Mouse (Mus musculus) liver, embryonic 13.5 days (tissue): ENCODE measurements around the gene Omd. TPM values are rescaled to one million over a fixed set of nuclear protein-coding genes. Genes with fewer than 3 reads are reported as not detected.

Source experiments
- ATAC-seq: fragments of 200-750 bp; cut with Nextera tagmentation; 2 replicates; pipeline ENCODE4 v1.8.0; 2017; ENCODE audit warnings: low read depth, mild to moderate bottlenecking, moderate number of reproducible peaks, moderate library complexity
- DNase-seq: peaks from one replicate; pipeline ENCODE4 v3.0.0; 2022
- H3K27ac ChIP-seq: fragments of 300-500 bp; sonication (generic); 2 replicates; pipeline ENCODE4 v1.5.1; 2015; ENCODE audit warnings: moderate library complexity, mild to moderate bottlenecking, inconsistent platforms
- H3K27me3 ChIP-seq: fragments of 300-500 bp; sonication (generic); 2 replicates; pipeline ENCODE4 v1.6.1; 2015; ENCODE audit warnings: mild to moderate bottlenecking, inconsistent platforms
- H3K36me3 ChIP-seq: fragments of 300-500 bp; sonication (generic); 2 replicates; pipeline ENCODE4 v1.6.1; 2015; ENCODE audit warnings: mild to moderate bottlenecking, inconsistent platforms
- H3K4me1 ChIP-seq: fragments of 300-500 bp; sonication (generic); replicated peaks from 2 replicates; pipeline ENCODE4 v1.6.1; 2015; ENCODE audit warnings: inconsistent platforms
- H3K4me2 ChIP-seq: fragments of 300-500 bp; sonication (generic); 2 replicates; pipeline ENCODE4 v1.6.1; 2015; ENCODE audit warnings: inconsistent platforms, mild to moderate bottlenecking, moderate library complexity
- H3K4me3 ChIP-seq: fragments of 300-500 bp; sonication (generic); replicated peaks from 2 replicates; pipeline ENCODE4 v1.5.1; 2015; ENCODE audit warnings: mild to moderate bottlenecking, inconsistent platforms
- H3K9ac ChIP-seq: fragments of 300-500 bp; sonication (generic); 2 replicates; pipeline ENCODE4 v1.6.1; 2015; ENCODE audit warnings: mild to moderate bottlenecking, inconsistent platforms
- H3K9me3 ChIP-seq: fragments of 300-500 bp; sonication (generic); replicated peaks from 2 replicates; pipeline ENCODE4 v1.6.1; 2016; ENCODE audit warnings: inconsistent platforms
- WGBS: fragments of 180-500 bp; shearing (Covaris S2); methylation state at CpG from one replicate; pipeline ENCODE4 v1.1.7; 2015; ENCODE audit not compliant: insufficient replicate concordance; 5-methylcytosine and 5-hydroxymethylcytosine counted together
- polyA plus RNA-seq: library from polyadenylated mRNA; unstranded; fragments of >200 nt; fragmentation: Nextera tagmentation; extraction: Ambion mirVana; gene quantifications from 2 replicates; pipeline ENCODE4 v1.2.1, GENCODE M21; 2015

Omd gene
- polyA plus RNA-seq, 1 experiment from 2014 or later, result 0.53 TPM

DNA sequence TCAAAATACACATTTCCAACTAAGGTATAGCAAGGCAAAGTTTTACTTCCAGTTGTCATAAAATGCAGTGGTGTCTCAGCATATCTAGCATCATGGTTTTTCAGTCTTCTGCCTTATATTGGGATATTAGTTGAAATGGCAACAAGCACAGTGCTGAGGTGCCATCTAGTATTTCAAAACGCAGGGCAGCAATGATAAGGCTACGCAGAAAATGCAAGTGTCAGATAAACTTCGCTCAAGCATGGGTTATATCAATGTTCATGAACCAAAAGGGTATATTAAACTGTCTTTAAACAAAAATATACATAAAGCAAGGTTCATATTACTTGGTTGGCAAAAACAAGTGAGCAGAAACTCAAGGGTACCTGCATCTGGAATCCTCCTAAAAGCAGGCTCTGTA is 34.8 kb downstream of the Omd start:
- peak overlapping the region; percentile 72 for H3K27ac ChIP-seq
- H3K9me3 ChIP-seq, result no peaks in the 10 kb centered on the region
- H3K4me1 ChIP-seq, result peaks cover 39% of the 10 kb centered on the region
- H3K9ac ChIP-seq, result no peak overlapping the region
- H3K36me3 ChIP-seq, result no peaks in the 10 kb centered on the region
- peak overlapping the region; percentile 41 for H3K4me2 ChIP-seq
- 25% methylated on average over 3 of the region's 3 CpGs for WGBS
- ATAC-seq (peak; percentile 87), DNase-seq (peak; percentile 28)
- no peak overlapping the region for H3K4me3 ChIP-seq
- no peaks in the 10 kb centered on the region for H3K27me3 ChIP-seq

DNA sequence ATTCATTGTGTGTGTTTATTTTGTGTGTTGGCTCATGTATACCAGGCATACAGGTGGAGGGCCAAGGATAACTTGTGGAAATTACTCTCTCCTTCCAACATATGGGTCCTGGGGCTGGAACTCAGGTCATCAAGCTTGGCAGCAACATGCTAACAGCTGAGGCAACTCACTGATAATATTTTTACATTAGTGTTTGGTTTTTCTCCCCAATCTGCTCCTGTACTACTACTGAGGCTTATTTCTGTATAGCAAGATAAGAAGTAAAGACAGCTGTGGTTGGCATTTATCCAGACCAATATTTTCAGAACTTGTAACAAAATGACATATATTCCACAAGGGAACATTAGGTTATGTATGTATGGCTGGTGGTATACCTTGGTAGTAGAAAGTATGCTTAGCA is 36.1 kb downstream of the Omd start:
- H3K9ac ChIP-seq, result no peak overlapping the region
- no peak overlapping the region for H3K4me2 ChIP-seq
- no peaks in the 10 kb centered on the region for H3K9me3 ChIP-seq
- peak overlapping the region; percentile 39; the same call in 1 of the 2 replicates for H3K27ac ChIP-seq
- no peak overlapping the region for H3K4me3 ChIP-seq
- no peaks in the 10 kb centered on the region for H3K36me3 ChIP-seq
- DNase-seq (no peak), ATAC-seq (peak; percentile 59; the same call in 1 of the 2 replicates)
- no peaks in the 10 kb centered on the region for H3K27me3 ChIP-seq
- peaks cover 39% of the 10 kb centered on the region for H3K4me1 ChIP-seq

DNA sequence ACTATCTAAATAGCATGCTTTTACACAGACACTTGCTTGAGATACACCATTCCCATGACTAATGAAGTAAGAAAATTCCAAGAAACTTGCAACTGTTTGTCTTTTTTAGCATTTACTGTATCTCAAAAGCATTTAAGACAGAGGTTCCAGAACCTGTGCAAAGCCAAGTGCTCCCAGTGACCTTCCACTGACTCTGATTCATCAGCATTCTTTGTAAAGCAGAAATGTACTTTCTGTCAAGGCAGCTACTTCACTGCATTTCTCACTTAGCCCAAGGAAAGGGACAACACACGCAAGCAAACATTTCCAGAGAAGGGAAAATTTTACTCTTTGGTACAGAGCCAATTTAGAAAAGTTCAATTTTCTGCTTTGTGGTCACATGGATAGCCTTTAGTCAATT is 41.0 kb downstream of the Omd start:
- Histone ChIP-seq H3K27ac (no peak overlapping the region), H3K36me3 (no peaks in the 10 kb centered on the region), H3K4me1 (peaks cover 18% of the 10 kb centered on the region), H3K9me3 (no peaks in the 10 kb centered on the region), H3K9ac (no peak overlapping the region), H3K4me2 (no peak overlapping the region), H3K27me3 (no peaks in the 10 kb centered on the region), H3K4me3 (no peak overlapping the region)
- 79% methylated on average over 1 of the region's 1 CpGs for WGBS
- DNase-seq, result no peak
- ATAC-seq, result no peak

DNA sequence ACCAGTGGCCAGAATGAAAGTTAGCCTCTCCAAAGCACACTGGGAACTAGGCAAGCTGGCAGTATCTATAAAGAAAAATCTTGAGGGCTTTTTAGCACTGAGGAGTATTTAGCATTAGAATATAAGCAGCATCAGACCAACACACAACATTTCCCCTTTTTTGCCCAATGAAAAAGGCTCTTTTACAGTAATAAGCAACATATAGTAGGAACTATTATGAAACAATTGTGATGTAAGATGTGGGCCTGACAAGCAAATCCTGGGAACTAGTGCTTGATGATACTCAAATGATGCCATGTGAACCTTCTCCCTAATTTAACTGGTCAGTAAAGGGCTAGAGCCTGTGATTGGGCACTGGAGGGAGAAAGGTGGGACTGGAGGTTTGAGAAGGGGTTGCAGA is 45.9 kb downstream of the Omd start:
- Histone ChIP-seq H3K9ac (no peak overlapping the region), H3K4me3 (no peak overlapping the region)

DNA sequence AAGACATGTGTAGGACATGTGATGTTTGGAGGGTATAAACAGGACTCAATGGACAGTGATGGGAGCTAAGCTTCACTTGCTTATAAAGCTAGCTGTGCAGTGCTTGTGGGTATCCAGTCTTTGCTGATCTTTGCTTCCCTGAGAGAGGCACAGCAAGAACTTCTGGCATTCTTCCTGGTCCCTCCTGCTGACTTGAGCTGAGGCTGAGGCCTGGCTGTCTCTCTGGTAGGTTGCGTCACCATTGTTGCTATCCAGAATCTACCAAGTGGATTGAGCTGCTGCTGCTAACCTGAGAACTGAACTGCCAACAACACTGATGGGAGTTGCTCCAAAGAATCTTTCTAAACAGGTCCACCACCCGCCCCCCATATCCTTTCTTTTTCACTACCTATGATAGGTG is 46.8 kb downstream of the Omd start:
- H3K27ac ChIP-seq, result no peak overlapping the region
- H3K36me3 ChIP-seq, result peaks cover 8% of the 10 kb centered on the region; the same call in 1 of the 2 replicates
- 84% methylated on average over 2 of the region's 2 CpGs for WGBS
- no peak overlapping the region for H3K4me3 ChIP-seq
- H3K4me1 ChIP-seq, result peaks cover 3% of the 10 kb centered on the region; the same call in 1 of the 2 replicates
- ATAC-seq (no peak), DNase-seq (no peak)
- H3K9ac ChIP-seq, result no peak overlapping the region
- H3K4me2 ChIP-seq, result no peak overlapping the region
- H3K9me3 ChIP-seq, result no peaks in the 10 kb centered on the region
- H3K27me3 ChIP-seq, result no peaks in the 10 kb centered on the region

More for the DNA sequence above, 45.9 kb downstream of the Omd start:
- peaks cover 8% of the 10 kb centered on the region; the same call in 1 of the 2 replicates for H3K36me3 ChIP-seq
- no peaks in the 10 kb centered on the region for H3K27me3 ChIP-seq
- H3K27ac ChIP-seq, result no peak overlapping the region
- H3K9me3 ChIP-seq, result no peaks in the 10 kb centered on the region
- no peak overlapping the region for H3K4me2 ChIP-seq
- H3K4me1 ChIP-seq, result peaks cover 3% of the 10 kb centered on the region; the same call in 1 of the 2 replicates
- ATAC-seq (no peak), DNase-seq (no peak)

DNA sequence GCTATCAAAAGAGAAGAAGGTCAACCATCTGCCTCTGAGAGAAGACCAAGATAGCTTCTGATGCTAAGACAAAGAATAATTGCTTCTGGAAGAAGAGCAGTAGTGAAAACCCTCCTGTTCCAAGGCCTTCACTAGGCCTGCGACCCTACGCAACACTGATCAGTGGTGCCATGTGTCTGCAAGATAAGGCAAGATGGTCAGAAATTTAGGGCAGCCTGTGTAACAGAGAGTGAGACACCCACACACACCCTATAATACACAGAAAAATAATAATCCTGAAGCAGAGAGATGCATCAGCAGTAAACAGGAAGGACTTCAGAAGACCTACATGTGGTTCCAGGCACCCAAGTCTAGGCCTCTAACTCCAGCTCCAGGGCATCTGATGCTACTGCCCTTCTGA is 57.7 kb downstream of the Omd start:
- DNase-seq (peak; percentile 48), ATAC-seq (peak; percentile 98)
- 0 out of 2 replicates have a peak overlapping the region, but pooled peaks have one; percentile 1 for H3K4me2 ChIP-seq
- peak overlapping the region; percentile 65 for H3K27ac ChIP-seq
- H3K36me3 ChIP-seq, result peaks cover 41% of the 10 kb centered on the region
- no peaks in the 10 kb centered on the region for H3K27me3 ChIP-seq
- H3K4me1 ChIP-seq, result peaks cover 26% of the 10 kb centered on the region
- no peaks in the 10 kb centered on the region for H3K9me3 ChIP-seq
- H3K4me3 ChIP-seq, result no peak overlapping the region
- WGBS, result 29% methylated on average over 2 of the region's 2 CpGs
- no peak overlapping the region for H3K9ac ChIP-seq

Other genes starting within 250 kb of the Omd start
- gene Bicd2, start 240.9 kb upstream of the Omd start, polyA plus RNA-seq, result 9.0 and 10.5 TPM in 2 replicates
- gene Ippk, start 161.2 kb upstream of the Omd start, polyA plus RNA-seq, result 10.1 and 11.7 TPM in 2 replicates
- 1.0 TPM in 2 replicates for gene Tes3-ps, start 89.1 kb upstream of the Omd start, polyA plus RNA-seq
- 0.18 and 0.23 TPM in 2 replicates for gene Ecm2, start 77.7 kb upstream of the Omd start, polyA plus RNA-seq
- 0.48 and 0.89 TPM in 2 replicates for gene Aspn, start 38.0 kb upstream of the Omd start, polyA plus RNA-seq
- 2.8 and 3.5 TPM in 2 replicates for gene Ogn, start 25.6 kb downstream of the Omd start, polyA plus RNA-seq
- gene Cenpp, start 70.3 kb downstream of the Omd start, polyA plus RNA-seq, result 33.8 and 39.7 TPM in 2 replicates
- gene Nol8, start 70.6 kb downstream of the Omd start, polyA plus RNA-seq, result 13.9 and 15.5 TPM in 2 replicates
- 57.3 and 73.9 TPM in 2 replicates for gene Iars, start 99.6 kb downstream of the Omd start, polyA plus RNA-seq
- not detected in 2 replicates for gene Gm30302, start 216.5 kb downstream of the Omd start, polyA plus RNA-seq